Mouse (Mus musculus) liver, embryonic 14.5 days (tissue): ENCODE measurements around the gene Ccn2.

Source experiments
- CTCF ChIP-seq: IDR thresholded peaks from 2 replicates; pipeline ENCODE4 v1.5.1; 2016; ENCODE audit warnings: antibody characterized with exemption, low read depth, control low read depth
- EP300 ChIP-seq: IDR thresholded peaks from 2 replicates; pipeline ENCODE4 v1.6.1; 2016; ENCODE audit warnings: antibody characterized with exemption, low read depth

DNA sequence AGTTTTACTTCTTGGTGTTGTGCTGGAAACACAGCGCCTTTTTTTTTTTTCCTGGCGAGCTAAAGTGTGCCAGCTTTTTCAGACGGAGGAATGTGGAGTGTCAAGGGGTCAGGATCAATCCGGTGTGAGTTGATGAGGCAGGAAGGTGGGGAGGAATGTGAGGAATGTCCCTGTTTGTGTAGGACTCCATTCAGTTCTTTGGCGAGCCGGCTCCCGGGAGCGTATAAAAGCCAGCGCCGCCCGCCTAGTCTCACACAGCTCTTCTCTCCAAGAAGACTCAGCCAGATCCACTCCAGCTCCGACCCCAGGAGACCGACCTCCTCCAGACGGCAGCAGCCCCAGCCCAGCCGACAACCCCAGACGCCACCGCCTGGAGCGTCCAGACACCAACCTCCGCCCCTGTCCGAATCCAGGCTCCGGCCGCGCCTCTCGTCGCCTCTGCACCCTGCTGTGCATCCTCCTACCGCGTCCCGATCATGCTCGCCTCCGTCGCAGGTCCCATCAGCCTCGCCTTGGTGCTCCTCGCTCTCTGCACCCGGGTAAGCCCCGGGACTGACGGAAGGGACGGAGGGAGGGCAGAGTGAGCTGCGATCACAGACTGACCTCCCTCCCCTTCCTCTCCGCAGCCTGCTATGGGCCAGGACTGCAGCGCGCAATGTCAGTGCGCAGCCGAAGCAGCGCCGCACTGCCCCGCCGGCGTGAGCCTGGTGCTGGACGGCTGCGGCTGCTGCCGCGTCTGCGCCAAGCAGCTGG is at the start of gene Ccn2:
- TF ChIP-seq CTCF (no peak), EP300 (no peak)
